In the genomic region with DNA sequence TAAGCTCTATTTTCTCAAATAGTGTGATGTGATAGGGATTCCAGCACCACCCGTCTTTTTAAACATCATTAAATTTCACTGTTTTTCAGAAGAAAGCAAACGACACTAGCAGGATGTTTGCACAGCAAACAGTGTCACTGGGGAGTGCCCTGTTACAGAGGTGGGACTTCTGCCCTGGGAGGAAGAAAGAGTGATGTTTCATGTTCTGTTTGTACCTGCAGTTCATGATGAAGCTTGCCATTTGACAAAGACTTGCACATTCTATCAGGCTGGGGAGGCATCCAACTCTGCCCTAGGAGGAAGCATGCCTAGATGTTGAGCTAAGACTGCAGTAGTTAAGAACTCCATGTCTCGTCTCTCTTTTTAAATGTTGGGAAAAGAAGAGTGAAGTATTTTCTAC, we compare ENCODE assay signal across 25 mouse cellular contexts.
"Had no signal": no experiment of that assay in that cellular context is flagged by ENCODE, and none has a peak within 500 bp of the region (broad histone marks: within the 10 kb centered on the region; RNA-seq: fewer than 3 reads in every experiment).

No protein-coding gene starts in this region.

- H3K4me3 ChIP-seq: heart, embryonic 13.5 days; heart, embryonic 15.5 days; hindbrain, embryonic 13.5 days; hindbrain, embryonic 15.5 days; kidney, embryonic 15.5 days; limb, embryonic 10.5 days; limb, embryonic 12.5 days; liver, embryonic 13.5 days; liver, embryonic 15.5 days had no signal

- DNase-seq: gastrocnemius, postnatal 14 days; gastrocnemius, postnatal 36 days; heart, adult 18-20 months; heart, postnatal 14 days; heart, postnatal 36 days; kidney, adult 11 months; kidney, adult 2 months; kidney, adult 9 months; kidney, postnatal 14 days; kidney, postnatal 36 days; liver; liver, embryonic 13.5 days had no signal

- H3K36me3 ChIP-seq: heart, embryonic 13.5 days; heart, embryonic 15.5 days; hindbrain, embryonic 13.5 days; hindbrain, embryonic 15.5 days; kidney, embryonic 15.5 days; limb, embryonic 10.5 days; limb, embryonic 12.5 days; liver, embryonic 13.5 days; liver, embryonic 15.5 days had no signal

- H3K27ac ChIP-seq: heart, embryonic 13.5 days; heart, embryonic 15.5 days; hindbrain, embryonic 13.5 days; hindbrain, embryonic 15.5 days; hindbrain, postnatal 0 days; kidney, embryonic 15.5 days; kidney, postnatal 0 days; limb, embryonic 10.5 days; limb, embryonic 12.5 days; liver, embryonic 13.5 days; liver, embryonic 15.5 days had no signal

- H3K9ac ChIP-seq: heart, embryonic 13.5 days; heart, embryonic 15.5 days; hindbrain, embryonic 13.5 days; hindbrain, embryonic 15.5 days; kidney, embryonic 15.5 days; limb, embryonic 12.5 days; liver, embryonic 13.5 days; liver, embryonic 15.5 days had no signal

- H3K9me3 ChIP-seq: heart, embryonic 13.5 days; heart, embryonic 15.5 days; hindbrain, embryonic 13.5 days; hindbrain, embryonic 15.5 days; kidney, embryonic 15.5 days; limb, embryonic 10.5 days; limb, embryonic 12.5 days; liver, embryonic 13.5 days; liver, embryonic 15.5 days had no signal

- H3K4me1 ChIP-seq: heart, embryonic 13.5 days; heart, embryonic 15.5 days; kidney, embryonic 15.5 days; limb, embryonic 10.5 days; limb, embryonic 12.5 days; liver, embryonic 13.5 days; liver, embryonic 15.5 days had no signal

- H3K4me2 ChIP-seq: heart, embryonic 11.5 days; heart, embryonic 13.5 days; heart, embryonic 15.5 days; hindbrain, embryonic 13.5 days; hindbrain, embryonic 15.5 days; kidney, embryonic 15.5 days; limb, embryonic 12.5 days; liver, embryonic 11.5 days; liver, embryonic 13.5 days; liver, embryonic 15.5 days had no signal

- ATAC-seq: hindbrain, postnatal 0 days; intestine, embryonic 16.5 days had no signal

- H3K27me3 ChIP-seq: heart, embryonic 13.5 days; heart, embryonic 15.5 days; hindbrain, embryonic 13.5 days; hindbrain, embryonic 15.5 days; kidney, embryonic 15.5 days; limb, embryonic 12.5 days; liver, embryonic 13.5 days; liver, embryonic 15.5 days had no signal
